Mouse (Mus musculus) myocyte (in vitro differentiated cells): ENCODE results near the gene Wdr41. TPM values are rescaled to one million over a fixed set of nuclear protein-coding genes. Genes with fewer than 3 reads are reported as not detected.

Experiments used
- H3K27me3 ChIP-seq: one replicate; pipeline ENCODE4 v1.6.1; 2011; ENCODE audit not compliant: control insufficient read depth, insufficient read depth, insufficient read length
- H3K36me3 ChIP-seq: one replicate; pipeline ENCODE4 v1.6.1; 2011; ENCODE audit not compliant: control insufficient read depth, insufficient read depth
- H3K4me2 ChIP-seq: one replicate; pipeline ENCODE4 v1.6.1; 2011; ENCODE audit warnings: low read depth, control low read depth
- H3K4me3 ChIP-seq: one replicate; pipeline ENCODE4 v1.5.1; 2011; ENCODE audit warnings: mild to moderate bottlenecking, control low read depth, moderate library complexity
- H3K79me2 ChIP-seq: one replicate; pipeline ENCODE4 v1.6.1; 2011; ENCODE audit not compliant: control insufficient read depth, insufficient read depth
- H3ac ChIP-seq: one replicate; pipeline ENCODE4 v1.6.1; 2011; ENCODE audit not compliant: control insufficient read depth, insufficient read length
- CEBPB ChIP-seq: IDR thresholded peaks from 2 replicates; pipeline ENCODE4 v1.6.1; 2011; ENCODE audit warnings: mild to moderate bottlenecking, moderate library complexity; ENCODE audit not compliant: poor library complexity, insufficient read depth, severe bottlenecking
- E2F4 ChIP-seq: IDR thresholded peaks from one replicate; pipeline ENCODE4 v1.6.1; 2011; ENCODE audit warnings: mild to moderate bottlenecking, control low read depth, moderate library complexity; ENCODE audit not compliant: insufficient read depth
- MAX ChIP-seq: IDR thresholded peaks from one replicate; pipeline ENCODE4 v1.6.1; 2011; ENCODE audit warnings: low read depth, mild to moderate bottlenecking, control low read depth
- MYOD1 ChIP-seq, 3 experiments: IDR thresholded peaks; one replicate each; pipeline ENCODE4 v1.6.1; 2011; ENCODE audit warnings: control low read depth in 2 of 3, low read depth in 2 of 3, mild to moderate bottlenecking in 2 of 3, moderate library complexity in 1 of 3; ENCODE audit not compliant: insufficient read length in 2 of 3, control insufficient read depth in 1 of 3
- MYOG ChIP-seq, 3 experiments: IDR thresholded peaks; one replicate each; pipeline ENCODE4 v1.6.1; 2011; ENCODE audit warnings: control low read depth in 2 of 3, low read depth in 2 of 3, mild to moderate bottlenecking in 2 of 3; ENCODE audit not compliant: insufficient read length in 2 of 3, control insufficient read depth in 1 of 3, insufficient read depth in 1 of 3
- POLR2A ChIP-seq: IDR thresholded peaks from one replicate; pipeline ENCODE4 v1.6.1; 2011; ENCODE audit warnings: low read depth, mild to moderate bottlenecking, control low read depth, moderate library complexity; ENCODE audit not compliant: insufficient read length
- POLR2AphosphoS2 ChIP-seq: IDR thresholded peaks from one replicate; pipeline ENCODE4 v1.6.1; 2011; ENCODE audit warnings: low read depth, control low read depth; ENCODE audit not compliant: insufficient read length
- REST ChIP-seq: IDR thresholded peaks from one replicate; pipeline ENCODE4 v1.6.1; 2011; ENCODE audit warnings: mild to moderate bottlenecking, control low read depth, moderate library complexity; ENCODE audit not compliant: insufficient read depth, insufficient read length
- SRF ChIP-seq: IDR thresholded peaks from one replicate; pipeline ENCODE4 v1.6.1; 2011; ENCODE audit warnings: low read depth; ENCODE audit not compliant: control insufficient read depth, insufficient read length
- TCF12 ChIP-seq: IDR thresholded peaks from one replicate; pipeline ENCODE4 v1.6.1; 2011; ENCODE audit warnings: mild to moderate bottlenecking, control low read depth; ENCODE audit not compliant: poor library complexity, insufficient read depth, severe bottlenecking
- TCF3 ChIP-seq: IDR thresholded peaks from one replicate; pipeline ENCODE4 v1.6.1; 2011; ENCODE audit warnings: low read depth, control low read depth; ENCODE audit not compliant: insufficient read length
- USF1 ChIP-seq: IDR thresholded peaks from one replicate; pipeline ENCODE4 v1.6.1; 2011; ENCODE audit warnings: low read depth, mild to moderate bottlenecking, control low read depth, moderate library complexity
- polyA plus RNA-seq: library from polyadenylated mRNA; unstranded; fragments of >200 nt; fragmentation: generic; extraction: Trizol; gene quantifications from one replicate; pipeline ENCODE4 v1.2.1, GENCODE M21; 2012; ENCODE audit warnings: missing spikeins

Gene Wdr41
- polyA plus RNA-seq, 1 experiment: 8.6 TPM

GRCm38 (mm10) chr13:95032127-95032831 lies 56.1 kb downstream of the Wdr41 start:
- Histone ChIP-seq H3K79me2 (no peaks in the 10 kb centered on the region), H3K4me2 (no peak overlapping the region), H3K36me3 (no peaks in the 10 kb centered on the region), H3K4me3 (no peak overlapping the region), H3ac (no peak overlapping the region), H3K27me3 (no peaks in the 10 kb centered on the region)
- TF ChIP-seq USF1 (no peak), MYOG (IDR thresholded peaks at IDR 0.05; ENCODE audit: control insufficient read depth in 1 of 3, insufficient read depth in 1 of 3, insufficient read length in 2 of 3, low read depth in 2 of 3) (no peak), POLR2A (no peak), TCF3 (no peak), MAX (no peak), CEBPB (no peak), E2F4 (no peak), TCF12 (no peak), SRF (no peak), MYOD1 (IDR thresholded peaks at IDR 0.05; ENCODE audit: control insufficient read depth in 1 of 3, insufficient read length in 2 of 3, low read depth in 2 of 3) (no peak), POLR2AphosphoS2 (no peak), REST (no peak)

- no peaks in the 10 kb centered on the region for H3K79me2 ChIP-seq
- TF ChIP-seq TCF3 (no peak), POLR2A (no peak), CEBPB (no peak), POLR2AphosphoS2 (no peak), TCF12 (no peak), SRF (no peak), MAX (no peak), REST (no peak), E2F4 (no peak), MYOG (IDR thresholded peaks at IDR 0.05; ENCODE audit: control insufficient read depth in 1 of 3, insufficient read depth in 1 of 3, insufficient read length in 2 of 3, low read depth in 2 of 3) (no peak), MYOD1 (IDR thresholded peaks at IDR 0.05; ENCODE audit: control insufficient read depth in 1 of 3, insufficient read length in 2 of 3, low read depth in 2 of 3) (no peak), USF1 (no peak)
- no peak overlapping the region for H3K4me3 ChIP-seq
- H3K27me3 ChIP-seq: no peaks in the 10 kb centered on the region
- H3ac ChIP-seq: no peak overlapping the region
- H3K36me3 ChIP-seq: no peaks in the 10 kb centered on the region
- H3K4me2 ChIP-seq: no peak overlapping the region
These were observed 56.8 kb downstream of the Wdr41 start for GRCm38 (mm10) chr13:95032973-95033372.

- H3ac ChIP-seq: no peak overlapping the region
- no peaks in the 10 kb centered on the region for H3K79me2 ChIP-seq
- no peaks in the 10 kb centered on the region for H3K27me3 ChIP-seq
- no peak overlapping the region for H3K4me3 ChIP-seq
- TF ChIP-seq TCF3 (no peak), TCF12 (no peak), POLR2A (no peak), MAX (no peak), E2F4 (no peak), POLR2AphosphoS2 (no peak), CEBPB (no peak), MYOD1 (IDR thresholded peaks at IDR 0.05; ENCODE audit: control insufficient read depth in 1 of 3, insufficient read length in 2 of 3, low read depth in 2 of 3) (no peak), USF1 (no peak), SRF (no peak), REST (no peak), MYOG (IDR thresholded peaks at IDR 0.05; ENCODE audit: control insufficient read depth in 1 of 3, insufficient read depth in 1 of 3, insufficient read length in 2 of 3, low read depth in 2 of 3) (no peak)
- H3K4me2 ChIP-seq: no peak overlapping the region
- no peaks in the 10 kb centered on the region for H3K36me3 ChIP-seq
These were observed 58.0 kb downstream of the Wdr41 start for GRCm38 (mm10) chr13:95034094-95034493.

GRCm38 (mm10) chr13:95034715-95035114 lies 58.6 kb downstream of the Wdr41 start:
- H3K36me3 ChIP-seq: no peaks in the 10 kb centered on the region
- no peak overlapping the region for H3K4me3 ChIP-seq
- no peaks in the 10 kb centered on the region for H3K79me2 ChIP-seq
- TF ChIP-seq REST (no peak), SRF (no peak), POLR2AphosphoS2 (no peak), TCF12 (no peak), MYOG (IDR thresholded peaks at IDR 0.05; ENCODE audit: control insufficient read depth in 1 of 3, insufficient read depth in 1 of 3, insufficient read length in 2 of 3, low read depth in 2 of 3) (no peak), TCF3 (no peak), CEBPB (no peak), POLR2A (no peak), MYOD1 (IDR thresholded peaks at IDR 0.05; ENCODE audit: control insufficient read depth in 1 of 3, insufficient read length in 2 of 3, low read depth in 2 of 3) (no peak)
- H3K4me2 ChIP-seq: no peak overlapping the region
- no peaks in the 10 kb centered on the region for H3K27me3 ChIP-seq
- no peak overlapping the region for H3ac ChIP-seq

- no peak overlapping the region for H3K4me2 ChIP-seq
These were observed 62.1 kb downstream of the Wdr41 start for GRCm38 (mm10) chr13:95038200-95038599.

More at GRCm38 (mm10) chr13:95038200-95038599, 62.1 kb downstream of the Wdr41 start:
- Histone ChIP-seq H3K79me2 (no peaks in the 10 kb centered on the region), H3K36me3 (no peaks in the 10 kb centered on the region), H3K27me3 (no peaks in the 10 kb centered on the region), H3ac (no peak overlapping the region), H3K4me3 (no peak overlapping the region)
- no peak for TF ChIP-seq TCF3
- TF ChIP-seq SRF: no peak
- no peak for TF ChIP-seq MYOG (IDR thresholded peaks at IDR 0.05; ENCODE audit: control insufficient read depth in 1 of 3, insufficient read depth in 1 of 3, insufficient read length in 2 of 3, low read depth in 2 of 3)
- no peak for TF ChIP-seq POLR2A
